Mouse (Mus musculus): ENCODE results near the gene Tmem39a.

The Tmem39a gene

GRCm38 (mm10) chr16:38591506-38591905 lies 33.0 kb downstream of the Tmem39a start:
- no peak for DNase-seq (ENCODE audit: low spot score)

GRCm38 (mm10) chr16:38592026-38592678 lies 33.7 kb downstream of the Tmem39a start:
- DNase-seq (ENCODE audit: low spot score): no peak

- DNase-seq (ENCODE audit: low spot score): no peak
Observed at GRCm38 (mm10) chr16:38592946-38593345, 34.4 kb downstream of the Tmem39a start.

GRCm38 (mm10) chr16:38594435-38594834 lies 35.9 kb downstream of the Tmem39a start:
- no peak for DNase-seq (ENCODE audit: low spot score)

GRCm38 (mm10) chr16:38596099-38596498 lies 37.6 kb downstream of the Tmem39a start:
- DNase-seq (ENCODE audit: low spot score): no peak

- no peak for DNase-seq (ENCODE audit: low spot score)
Observed at GRCm38 (mm10) chr16:38596651-38597050, 38.2 kb downstream of the Tmem39a start.

- DNase-seq (ENCODE audit: low spot score): peak; percentile 60
Observed at GRCm38 (mm10) chr16:38598986-38599680, 40.6 kb downstream of the Tmem39a start.

GRCm38 (mm10) chr16:38602989-38603804 lies 44.7 kb downstream of the Tmem39a start:
- no peak for DNase-seq (ENCODE audit: low spot score)

GRCm38 (mm10) chr16:38606509-38606908 lies 48.0 kb downstream of the Tmem39a start:
- DNase-seq (ENCODE audit: low spot score): no peak

- no peak for DNase-seq (ENCODE audit: low spot score)
Observed at GRCm38 (mm10) chr16:38608687-38609086, 50.2 kb downstream of the Tmem39a start.

GRCm38 (mm10) chr16:38609092-38609491 lies 50.6 kb downstream of the Tmem39a start:
- DNase-seq (ENCODE audit: low spot score): no peak

GRCm38 (mm10) chr16:38612646-38613045 lies 54.1 kb downstream of the Tmem39a start:
- DNase-seq (ENCODE audit: low spot score): no peak

- DNase-seq (ENCODE audit: low spot score): no peak
Observed at GRCm38 (mm10) chr16:38613646-38614045, 55.1 kb downstream of the Tmem39a start.

- no peak for DNase-seq (ENCODE audit: low spot score)
Observed at GRCm38 (mm10) chr16:38617977-38618376, 59.5 kb downstream of the Tmem39a start.

- peak; percentile 86 for DNase-seq (ENCODE audit: low spot score)
Observed at GRCm38 (mm10) chr16:38619054-38619453, 60.6 kb downstream of the Tmem39a start.

- DNase-seq (ENCODE audit: low spot score): peak; percentile 93
Observed at GRCm38 (mm10) chr16:38620696-38621450, 62.4 kb downstream of the Tmem39a start.

- DNase-seq (ENCODE audit: low spot score): peak; percentile 49
Observed at GRCm38 (mm10) chr16:38622283-38622682, 63.8 kb downstream of the Tmem39a start.

GRCm38 (mm10) chr16:38624303-38624702 lies 65.8 kb downstream of the Tmem39a start:
- no peak for DNase-seq (ENCODE audit: low spot score)

- DNase-seq (ENCODE audit: low spot score): peak; percentile 53
Observed at GRCm38 (mm10) chr16:38625411-38625810, 66.9 kb downstream of the Tmem39a start.

- peak; percentile 85 for DNase-seq (ENCODE audit: low spot score)
Observed at GRCm38 (mm10) chr16:38625811-38626369, 67.4 kb downstream of the Tmem39a start.

- DNase-seq (ENCODE audit: low spot score): peak; percentile 78
Observed at GRCm38 (mm10) chr16:38632147-38632546, 73.6 kb downstream of the Tmem39a start.
